Mouse (Mus musculus) spleen, adult 2 months (tissue): ENCODE data around the gene Rrp8.

Experiments used
- CTCF ChIP-seq: fragments of 200-500 bp; IDR thresholded peaks from 2 replicates; pipeline ENCODE4 v1.5.1; 2011; ENCODE audit warnings: mild to moderate bottlenecking, inconsistent platforms; ENCODE audit not compliant: insufficient read depth, insufficient read length, insufficient replicate concordance; ENCODE audit errors: extremely low read depth
- POLR2A ChIP-seq: fragments of 200-500 bp; IDR thresholded peaks from 2 replicates; pipeline ENCODE4 v1.6.1; 2011; ENCODE audit warnings: low read depth, low read length, inconsistent platforms

GRCm38 (mm10) chr7:105734826-105735225 is 2.4 kb downstream of the Rrp8 start:
- no peak for TF ChIP-seq CTCF
- no peak for TF ChIP-seq POLR2A
